Mouse (Mus musculus) thymus, postnatal 0 days (tissue): Measurements from ENCODE around the gene G6pc3. TPM values are rescaled to one million over a fixed set of nuclear protein-coding genes. Genes with fewer than 3 reads are reported as not detected.

Source experiments
- DNase-seq: peaks from one replicate; pipeline ENCODE4 v3.0.0-alpha.2; 2015; ENCODE audit warnings: low spot score
- polyA plus RNA-seq: library from polyadenylated mRNA; unstranded; fragments of >200 nt; fragmentation: Nextera tagmentation; extraction: Ambion mirVana; gene quantifications from 2 replicates; pipeline ENCODE4 v1.2.1, GENCODE M21; 2015

G6pc3 gene
- polyA plus RNA-seq, 1 experiment from 2014 or later: 16.1 TPM

DNA sequence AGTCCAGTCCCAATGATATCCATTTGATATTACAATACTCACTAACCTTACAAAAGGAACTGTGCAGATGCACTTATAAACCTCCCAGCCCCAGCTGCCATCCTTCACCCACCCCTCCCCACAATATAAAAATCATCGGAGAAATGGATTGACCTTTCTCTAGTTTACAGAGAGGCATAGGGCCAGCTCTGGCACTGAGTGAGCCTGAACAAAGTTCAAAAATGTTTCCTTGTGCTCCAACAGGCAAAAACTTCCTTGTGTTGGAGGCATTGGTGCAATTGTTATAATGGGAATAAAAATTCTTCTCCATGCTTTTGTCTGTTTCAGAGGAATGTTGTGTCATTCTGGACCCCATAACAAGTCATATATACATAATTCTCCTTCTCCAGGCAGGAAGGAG is 3.2 kb upstream of the G6pc3 start:
- no peak for DNase-seq

DNA sequence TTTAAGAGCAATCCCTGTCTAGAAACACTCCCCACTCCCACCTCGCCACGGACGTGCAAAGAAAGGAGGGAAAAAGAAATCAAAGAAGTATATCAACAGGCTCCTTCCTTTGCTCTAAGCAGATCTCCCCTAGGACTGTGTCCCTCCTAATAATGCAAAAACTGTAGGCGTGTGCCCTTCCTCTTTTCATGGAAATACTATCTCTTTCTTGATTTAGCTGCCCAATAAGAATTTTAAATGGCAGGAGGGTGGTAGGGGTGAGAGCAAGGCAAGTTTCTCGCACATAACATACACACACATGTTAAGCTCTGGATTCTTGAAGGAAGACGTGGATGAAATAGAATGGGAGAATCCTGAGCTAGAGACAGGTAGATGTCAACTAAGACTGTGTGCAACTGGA is 440 bp upstream of the G6pc3 start:
- no peak for DNase-seq

DNA sequence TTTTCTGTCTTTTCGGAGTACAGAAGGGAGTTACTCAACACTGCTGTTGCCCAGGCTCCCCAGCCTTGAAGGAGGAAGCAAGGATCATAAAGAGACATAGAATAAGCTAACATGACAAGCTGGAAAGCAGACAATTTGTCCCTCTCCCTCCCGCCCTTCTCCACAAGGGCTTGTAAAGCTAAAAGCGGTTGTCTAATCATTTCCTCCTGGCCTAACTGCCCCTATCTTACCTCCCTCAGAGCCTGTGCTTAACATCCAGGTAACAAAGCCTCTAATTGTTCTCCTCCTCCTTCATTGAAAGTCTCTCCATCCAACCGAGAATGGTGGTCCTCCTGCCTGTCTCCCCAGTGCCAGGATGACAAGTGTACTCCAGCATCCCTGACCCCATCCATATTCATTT is 1.4 kb downstream of the G6pc3 start:
- no peak for DNase-seq

DNA sequence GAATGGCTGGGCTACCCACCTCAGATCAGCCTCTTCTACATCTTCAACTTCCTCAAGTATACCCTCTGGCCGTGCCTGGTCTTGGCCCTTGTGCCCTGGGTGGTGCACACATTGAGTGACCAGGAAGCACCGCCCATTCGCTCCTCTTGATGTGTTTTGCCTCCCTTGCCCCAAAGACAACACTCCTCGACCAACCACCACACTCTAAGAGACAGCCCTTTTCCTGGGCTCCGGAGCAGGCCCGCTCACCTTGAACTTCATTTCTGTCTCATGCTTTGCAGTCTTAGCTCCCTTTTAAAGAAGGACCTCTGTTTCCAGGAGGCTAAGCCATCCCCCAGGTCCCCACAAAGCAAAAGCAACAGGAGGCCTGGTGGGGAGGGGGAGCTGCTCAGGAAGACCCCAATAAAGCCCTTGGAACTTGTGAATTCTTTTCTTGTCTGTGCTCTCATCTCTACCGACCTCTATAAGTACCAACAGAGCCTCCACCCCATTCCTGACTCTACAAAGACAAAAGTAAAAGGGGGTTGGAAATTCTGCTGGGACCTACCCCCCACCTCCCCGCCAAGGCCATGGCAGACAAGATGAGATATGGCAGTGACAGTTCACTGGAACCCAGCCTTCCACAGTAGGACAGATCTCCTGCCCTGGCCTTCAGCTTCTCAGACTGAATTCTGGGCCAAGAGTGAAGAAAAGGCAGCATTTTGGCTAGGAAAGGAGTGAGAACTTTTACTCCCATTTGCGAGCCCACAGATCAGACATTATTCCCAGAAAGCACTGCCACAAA is 4.4 kb downstream of the G6pc3 start:
- no peak for DNase-seq

DNA sequence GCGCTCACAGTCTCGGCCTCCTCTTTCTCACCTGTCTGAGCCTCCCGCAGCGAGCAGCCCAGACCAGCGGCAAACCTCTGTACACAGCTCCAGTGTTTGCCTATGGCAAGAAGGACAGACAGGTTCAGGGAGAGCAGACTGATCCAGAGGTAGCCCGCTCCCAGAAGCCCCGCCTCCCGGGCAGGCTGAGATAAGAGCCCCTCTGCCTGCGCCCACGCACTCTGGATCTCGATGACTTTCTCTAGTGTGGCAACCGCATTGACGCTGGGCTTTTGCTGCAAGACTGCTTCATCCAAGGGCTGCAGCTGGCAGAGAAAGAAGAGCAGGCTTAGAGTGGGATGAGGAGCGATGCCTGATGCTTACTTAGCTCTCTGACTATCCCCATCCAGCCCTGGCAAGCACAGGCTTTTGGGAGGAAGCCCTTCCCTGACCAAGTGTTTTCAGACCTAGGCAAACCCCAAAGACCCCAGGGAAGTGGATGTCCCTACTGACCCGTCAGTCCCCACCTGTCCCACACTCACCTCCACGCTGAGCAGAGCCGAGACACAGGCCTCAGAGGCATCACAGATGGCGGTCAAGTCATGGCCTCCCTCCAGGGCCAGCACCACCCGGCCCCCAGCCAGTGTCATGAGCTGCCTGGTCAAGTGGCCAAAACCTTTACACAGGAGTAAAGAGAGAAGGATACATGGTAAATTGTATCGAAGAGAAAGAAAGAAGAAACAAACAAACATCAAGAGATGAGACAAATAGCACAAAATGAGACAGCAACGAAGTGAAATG is 6.8 kb downstream of the G6pc3 start:
- no peak for DNase-seq

DNA sequence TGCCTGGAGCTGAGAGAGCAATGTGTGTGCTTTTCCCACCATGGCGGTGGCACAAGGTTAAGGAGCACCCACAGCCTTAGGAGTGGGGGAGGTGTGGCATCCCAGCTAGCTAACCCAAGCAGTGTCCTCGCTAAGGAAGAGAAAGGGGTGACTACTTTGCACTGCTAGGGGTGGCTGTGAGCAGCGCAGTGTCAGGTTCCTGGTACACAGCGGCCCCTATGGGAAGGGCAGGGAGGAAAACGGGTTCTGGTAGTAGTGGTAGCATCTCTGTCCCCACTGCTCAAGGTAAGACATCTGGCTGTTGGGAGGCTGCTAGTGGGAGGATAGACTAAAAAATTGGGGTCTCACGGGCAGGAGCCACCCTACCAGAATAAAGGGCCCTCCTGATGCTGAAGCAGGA is 8.8 kb downstream of the G6pc3 start:
- no peak for DNase-seq

DNA sequence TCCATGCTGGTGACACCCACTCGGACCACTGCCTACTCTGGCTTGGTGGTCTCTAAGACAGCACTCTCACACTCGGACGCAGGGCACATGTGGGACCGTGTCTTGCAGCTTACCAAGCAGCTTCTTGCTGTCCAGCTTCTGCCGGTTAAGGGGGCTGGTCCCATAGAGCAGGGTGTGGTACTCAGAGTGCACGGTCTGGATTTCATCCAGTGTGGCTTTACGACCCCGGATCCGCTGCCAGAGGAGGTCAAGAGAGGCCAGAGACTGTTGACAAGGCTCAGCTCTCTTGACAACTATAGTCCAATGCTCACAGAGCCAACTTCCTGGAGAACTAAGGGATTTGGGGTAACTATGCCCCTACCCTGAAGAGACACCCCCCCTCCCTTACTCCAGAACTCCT is 10.4 kb downstream of the G6pc3 start:
- no peak for DNase-seq

DNA sequence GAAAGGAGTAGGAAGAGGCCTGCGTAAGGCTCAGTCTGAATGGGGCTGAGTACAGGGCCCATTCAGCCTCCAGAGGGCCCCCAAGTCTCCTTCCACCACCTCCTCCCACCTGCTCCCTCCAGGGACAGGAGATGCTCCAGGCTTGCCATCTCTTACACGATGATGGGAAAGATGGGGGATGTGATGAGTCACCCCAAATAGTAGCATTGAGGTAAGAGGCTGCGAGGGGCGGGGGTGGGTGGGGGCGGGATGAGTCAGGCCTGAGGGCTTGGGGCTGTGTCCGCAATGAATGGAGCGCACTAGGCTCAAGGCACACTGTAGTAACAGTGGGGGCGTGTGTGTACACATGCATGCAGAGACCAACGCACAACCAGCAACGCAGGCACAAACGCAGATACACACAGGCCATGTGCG is 12.0 kb downstream of the G6pc3 start:
- DNase-seq: no peak

DNA sequence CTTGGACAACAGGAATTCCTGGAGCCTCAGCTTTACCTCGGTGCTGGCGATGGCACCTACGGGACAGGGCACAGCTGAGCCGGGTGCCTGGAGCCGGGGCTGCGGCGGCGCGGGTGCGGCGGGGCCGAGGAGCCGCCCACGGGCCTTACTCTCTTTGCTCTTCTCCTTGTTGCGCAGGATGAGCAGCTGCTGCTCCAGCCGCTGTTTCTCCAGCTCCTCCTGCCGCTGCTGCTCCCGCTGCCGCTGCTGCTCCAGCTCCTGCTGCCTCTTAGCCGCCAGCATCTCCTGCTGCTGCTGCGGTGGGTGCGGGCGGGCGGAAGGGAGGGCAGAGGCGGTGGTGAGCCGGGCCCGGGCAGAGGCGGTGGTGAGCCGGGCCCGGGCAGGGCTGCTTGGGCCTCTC is 17.1 kb downstream of the G6pc3 start:
- no peak for DNase-seq

DNA sequence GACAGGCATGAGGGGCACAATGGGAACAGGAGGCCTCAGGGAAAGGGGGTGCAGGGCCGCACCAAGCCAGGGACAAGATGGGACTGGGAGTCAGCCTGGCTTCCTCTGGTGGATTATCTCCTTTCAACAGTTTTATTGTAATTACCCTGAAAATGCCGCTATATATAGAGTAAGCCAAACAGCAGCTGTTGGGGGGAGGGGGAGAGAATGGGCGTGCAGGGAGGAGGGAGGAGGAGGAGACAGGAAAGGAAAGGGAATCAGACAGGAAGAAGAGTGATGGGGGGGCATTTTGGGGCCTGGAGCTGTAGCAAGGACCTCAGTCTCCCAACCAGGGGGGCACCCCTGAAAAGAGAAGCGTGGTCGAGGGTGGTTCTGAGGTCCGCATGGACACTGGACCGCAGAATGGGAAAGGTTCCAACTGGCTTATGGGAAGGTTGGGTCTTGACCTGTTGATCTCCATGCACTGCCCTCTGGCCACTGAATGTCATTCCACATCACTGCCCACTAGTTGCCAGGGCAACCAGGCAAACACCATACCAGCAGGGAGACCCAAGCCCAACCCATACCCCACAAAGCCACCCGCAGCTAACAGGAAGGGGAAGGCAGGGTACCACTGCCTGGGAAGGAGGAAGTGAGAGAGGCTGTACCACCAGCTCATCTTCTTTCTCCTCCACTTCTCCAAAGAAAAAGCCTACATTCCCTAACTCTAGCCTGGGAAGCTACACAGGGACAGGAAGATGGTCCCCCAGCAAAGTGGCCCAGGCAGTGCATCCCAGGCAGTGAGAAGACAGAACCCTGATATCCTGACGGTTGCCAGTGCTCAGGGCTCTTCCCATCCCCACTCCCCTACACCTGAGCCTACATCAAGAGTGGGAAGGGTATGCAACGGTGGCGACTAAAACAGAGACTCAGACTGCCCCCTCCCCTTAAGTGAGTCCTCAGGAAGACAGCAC is 18.7 kb downstream of the G6pc3 start:
- DNase-seq: no peak

DNA sequence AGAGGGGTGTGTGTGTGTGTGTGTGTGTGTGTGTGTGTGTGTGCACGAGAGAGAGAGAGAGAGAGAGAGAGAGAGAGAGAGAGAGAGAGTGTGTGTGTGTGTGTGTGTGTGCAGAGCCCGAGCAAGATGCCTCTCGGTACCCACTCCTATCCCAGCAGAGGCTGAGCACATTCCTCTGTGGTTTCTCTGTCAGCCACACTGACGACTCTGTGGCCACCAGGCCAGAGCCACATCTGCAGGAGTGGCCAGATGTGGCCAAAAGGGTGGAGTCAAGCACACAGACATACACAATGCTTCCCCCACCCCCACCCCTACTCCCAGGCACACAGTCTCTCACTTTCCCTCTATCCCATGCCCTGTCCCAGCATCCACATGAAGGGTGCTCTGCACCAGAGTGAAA is 19.4 kb downstream of the G6pc3 start:
- no peak for DNase-seq

DNA sequence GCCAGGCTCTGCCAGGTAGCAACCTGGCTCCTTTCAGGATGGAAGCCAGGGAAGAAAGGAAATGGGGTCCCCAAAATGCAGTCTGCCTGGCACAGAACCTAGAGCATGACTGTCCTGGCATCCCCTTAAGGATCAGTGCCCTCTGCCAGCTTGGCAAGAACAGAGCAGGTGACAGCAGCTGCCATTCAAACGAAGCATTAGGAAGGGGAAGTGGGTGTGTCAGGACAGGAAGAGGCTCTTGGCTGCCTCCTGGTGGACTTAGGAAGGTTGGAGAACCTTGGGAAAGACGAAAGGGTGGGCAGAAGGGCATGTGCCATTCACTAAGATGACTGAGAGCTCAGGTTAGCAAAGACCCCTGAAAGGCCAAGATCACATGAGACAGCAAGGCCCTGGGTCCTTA is 20.3 kb downstream of the G6pc3 start:
- peak; percentile 53 for DNase-seq

DNA sequence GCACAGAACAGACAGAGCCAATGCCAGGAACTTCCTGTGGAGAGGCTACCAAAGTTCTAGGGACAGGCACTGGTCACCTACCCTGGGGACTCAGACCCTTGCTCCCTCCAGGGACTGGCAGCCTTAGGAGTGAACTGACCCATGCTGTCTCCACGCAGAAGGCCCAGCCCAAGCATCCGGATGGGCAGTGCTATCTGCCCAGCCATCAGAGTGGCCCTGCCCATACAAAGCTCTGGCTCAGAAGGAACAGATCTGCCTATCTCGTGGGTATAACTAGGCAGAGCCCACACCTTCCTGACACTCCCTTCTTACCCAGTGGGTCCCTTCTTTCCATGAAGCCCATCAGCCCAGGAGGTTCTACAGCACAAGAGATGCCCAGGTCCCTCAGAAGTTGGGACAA is 20.8 kb downstream of the G6pc3 start:
- no peak for DNase-seq

DNA sequence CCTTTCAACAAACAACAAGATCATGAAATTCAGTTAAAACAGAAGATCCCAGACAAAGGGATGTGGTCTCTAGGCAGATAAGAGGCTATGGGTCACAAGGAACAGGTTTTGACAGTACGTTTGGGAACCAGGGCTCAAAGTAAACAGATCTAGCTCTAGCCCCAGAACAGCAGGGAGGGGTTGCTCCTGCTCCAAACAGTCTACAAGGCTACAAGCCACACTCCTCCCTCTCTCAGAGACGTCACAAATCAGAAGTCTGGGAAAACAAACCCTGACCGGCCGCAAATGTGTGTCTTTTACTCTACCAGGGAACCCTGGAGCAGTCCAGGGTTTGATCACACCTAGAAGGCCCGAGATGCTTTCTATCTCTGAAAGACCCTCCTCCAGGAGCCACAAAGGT is 21.6 kb downstream of the G6pc3 start:
- DNase-seq: no peak

DNA sequence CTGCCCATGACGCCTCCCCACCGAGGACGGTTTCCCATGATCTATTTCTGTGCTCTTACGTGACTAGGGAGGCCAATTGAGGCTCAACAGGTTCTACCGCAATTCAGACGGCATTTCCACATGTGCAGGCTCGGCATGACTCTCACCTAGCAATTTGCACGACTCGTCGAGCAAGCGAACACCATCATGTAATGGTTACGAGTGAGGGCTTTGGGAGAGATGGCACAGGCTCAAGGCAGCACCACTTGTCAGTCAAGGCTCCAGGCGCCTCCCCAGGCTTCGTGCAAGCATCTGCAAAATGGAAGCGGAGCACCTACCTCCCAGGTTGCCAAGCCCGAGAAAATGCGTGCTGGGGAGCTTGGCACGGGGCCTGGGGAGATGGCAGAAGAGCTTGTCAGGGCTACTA is 22.5 kb downstream of the G6pc3 start:
- no peak for DNase-seq

DNA sequence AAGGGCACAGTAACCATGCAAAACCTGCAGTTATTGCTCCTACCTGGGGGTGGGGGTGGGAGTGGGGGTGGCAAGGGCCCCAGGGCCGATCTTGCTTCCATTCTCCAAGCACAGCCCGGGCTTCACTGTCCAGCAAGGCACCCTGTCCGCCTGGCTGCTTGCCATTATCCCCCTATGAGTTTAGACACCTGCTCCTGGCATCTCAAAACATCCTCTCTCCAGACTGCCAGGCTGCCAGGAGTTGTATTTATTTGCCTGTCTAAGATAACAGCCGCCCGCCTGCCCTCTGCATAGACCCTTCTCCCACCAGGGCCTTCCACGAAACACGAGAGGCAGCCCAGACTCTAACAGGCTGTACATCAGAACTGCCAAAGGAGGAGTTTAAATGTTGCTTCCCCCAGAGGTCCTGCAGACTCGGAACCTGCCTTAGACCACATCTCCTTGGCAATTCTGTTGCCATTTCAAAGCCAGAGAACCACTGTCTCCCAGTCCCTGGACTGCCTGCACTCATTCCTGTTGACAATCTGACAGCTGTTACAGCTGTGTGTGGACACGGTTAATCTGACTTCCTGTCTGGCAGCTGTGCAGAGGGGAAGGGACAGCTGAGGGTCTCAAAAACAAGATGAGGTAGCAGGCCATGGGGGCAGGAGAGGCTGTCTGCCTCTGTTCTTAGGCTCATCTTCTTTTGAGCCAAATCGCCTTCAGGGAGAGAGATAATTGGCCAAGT is 25.2 kb downstream of the G6pc3 start:
- no peak for DNase-seq

DNA sequence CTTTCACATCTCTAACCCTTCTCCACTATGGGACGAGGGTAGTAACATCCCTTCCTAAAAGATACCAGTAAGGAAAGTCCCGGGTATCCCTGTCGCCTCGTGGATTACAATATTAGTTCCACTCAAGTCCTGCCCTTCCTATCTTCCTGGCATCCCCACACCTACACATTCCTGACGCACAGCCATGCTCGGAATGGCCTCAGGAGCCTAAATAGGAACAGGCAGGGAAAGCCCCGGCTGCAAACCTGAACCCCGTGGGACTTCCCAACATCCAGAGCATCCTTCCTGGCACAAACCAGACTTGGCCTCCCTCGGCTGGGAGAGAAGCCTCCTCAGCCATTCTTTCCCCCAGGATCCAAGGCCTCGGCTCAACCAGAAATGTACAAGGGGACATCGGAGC is 26.1 kb downstream of the G6pc3 start:
- DNase-seq: no peak

DNA sequence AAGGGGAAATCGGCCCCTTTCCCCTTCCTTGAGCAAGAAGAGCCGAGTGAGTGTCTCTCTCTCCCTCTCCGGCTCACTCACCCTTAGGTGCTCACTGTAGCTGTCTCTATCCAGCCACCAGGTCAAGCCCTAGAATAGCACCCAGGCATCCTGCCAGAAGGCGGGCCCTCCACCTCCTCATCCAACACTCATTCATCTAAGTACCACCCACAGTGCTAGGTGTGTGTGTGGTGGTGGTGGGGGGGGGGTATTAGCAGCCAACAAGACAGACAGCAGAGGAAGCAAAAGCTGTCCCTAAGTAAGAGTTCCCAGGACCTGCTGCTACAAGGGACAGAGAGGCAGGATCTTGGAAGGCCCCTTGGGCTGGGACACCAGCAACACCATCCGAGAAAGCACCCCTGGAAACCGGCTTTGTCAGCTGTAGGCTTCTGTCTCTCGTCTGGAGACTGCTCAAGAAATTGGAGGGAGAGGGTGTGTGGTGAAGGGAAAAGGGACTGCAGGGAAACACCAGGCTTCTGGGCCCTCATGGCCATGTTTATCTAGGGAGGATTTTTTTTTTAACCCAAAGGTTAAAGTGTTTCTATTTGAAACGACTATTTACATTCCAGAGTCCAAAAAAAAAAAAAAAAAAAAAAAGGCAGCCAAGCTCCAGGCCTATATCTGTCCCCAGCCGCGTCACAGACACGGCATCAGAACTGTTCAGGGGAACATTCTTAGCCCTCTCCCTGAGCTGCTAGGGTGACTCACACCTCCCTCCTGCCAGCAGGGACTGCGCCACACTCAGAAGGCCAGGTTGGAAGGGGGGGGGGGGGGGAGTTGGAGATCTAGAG is 26.9 kb downstream of the G6pc3 start:
- DNase-seq: no peak

DNA sequence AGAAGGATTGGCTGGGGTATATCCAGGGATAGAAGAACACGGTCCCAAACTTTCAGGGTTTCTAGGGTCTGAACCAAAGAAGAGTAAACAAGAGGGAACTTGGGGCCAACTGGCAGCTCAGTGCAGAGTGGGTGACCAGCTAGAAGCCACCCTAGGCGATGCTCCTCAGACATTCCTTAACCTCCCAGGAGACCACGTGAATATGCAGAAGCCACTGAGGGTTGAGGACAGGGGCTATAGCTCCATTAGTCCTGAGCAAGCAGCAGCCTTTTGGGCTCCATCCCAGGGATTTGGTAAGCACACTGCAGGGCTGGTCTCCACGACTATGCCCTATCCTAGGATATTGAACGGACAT is 27.4 kb downstream of the G6pc3 start:
- no peak for DNase-seq

DNA sequence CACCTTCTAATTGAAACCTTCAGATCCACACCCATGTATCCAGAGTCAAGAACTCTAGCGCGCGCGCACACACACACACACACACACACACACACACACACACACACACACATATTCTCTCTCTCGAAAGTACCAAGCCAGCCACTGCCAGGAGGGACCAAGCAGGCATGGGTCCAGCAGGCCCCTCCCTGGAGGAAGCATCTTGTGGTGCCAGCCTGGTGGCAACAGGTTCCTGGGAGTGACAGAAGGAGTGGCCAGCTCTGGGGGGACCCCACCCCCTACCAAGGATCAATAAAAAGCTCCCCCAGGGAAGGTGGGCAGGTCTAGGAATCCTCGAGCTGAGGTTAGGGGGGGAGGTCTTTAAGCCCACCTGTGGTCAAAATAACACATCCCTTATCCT is 28.0 kb downstream of the G6pc3 start:
- no peak for DNase-seq
